ENCODE assay signal across 17 mouse cellular contexts in genomic region chr16:72694787-72695186, GRCm38 (mm10).
"Had no signal": no experiment of that assay in that cellular context is flagged by ENCODE, and none has a peak within 500 bp of the region (broad histone marks: within the 10 kb centered on the region; RNA-seq: fewer than 3 reads in every experiment).

No protein-coding gene starts in this region.

- H3K27me3 ChIP-seq: midbrain, embryonic 13.5 days; neural tube, embryonic 13.5 days; neural tube, embryonic 15.5 days had no signal

- H3K9ac ChIP-seq: lung, embryonic 14.5 days; midbrain, embryonic 13.5 days; neural tube, embryonic 13.5 days; neural tube, embryonic 15.5 days had no signal

- H3K27ac ChIP-seq: neural tube, embryonic 13.5 days; neural tube, embryonic 15.5 days had no signal

- H3K36me3 ChIP-seq: midbrain, embryonic 13.5 days; neural tube, embryonic 13.5 days; neural tube, embryonic 15.5 days had no signal

- DNase-seq: lung, adult 18-20 months; lung, embryonic 14.5 days; lung, postnatal 10 days; lung, postnatal 4 days; right cerebral cortex, adult 18-20 months; right cerebral cortex, postnatal 25 days; right cerebral cortex, postnatal 4 days; spleen, adult 18-20 months; thymus, adult 18-20 months; thymus, postnatal 14 days; thymus, postnatal 36 days had no signal

- H3K4me3 ChIP-seq: midbrain, embryonic 13.5 days; myocyte; neural tube, embryonic 13.5 days; neural tube, embryonic 15.5 days had no signal

- ATAC-seq: midbrain, embryonic 13.5 days; midbrain, embryonic 16.5 days had no signal

- H3K9me3 ChIP-seq: midbrain, embryonic 13.5 days; neural tube, embryonic 13.5 days; neural tube, embryonic 15.5 days had no signal

- H3K4me2 ChIP-seq: lung, embryonic 14.5 days; midbrain, embryonic 11.5 days; midbrain, embryonic 13.5 days; neural tube, embryonic 13.5 days; neural tube, embryonic 15.5 days had no signal
